Mouse (Mus musculus) MN1 (cell line): ENCODE data around the gene Mapk9.
"Not testable (repeated sequence)": the region's sequence is repeated elsewhere in the genome, so short reads cannot be mapped to it uniquely, and the experiment has no call there.

ENCODE experiments used
- DNase-seq: peaks from one replicate; pipeline ENCODE4 v3.0.0-alpha.2; 2016; ENCODE audit warnings: low spot score

The Mapk9 gene

GRCm38 (mm10) chr11:49846401-49847070 is at the start of gene Mapk9:
Gene Mapk9, plus strand, starts transcription at chr11:49846751.
- DNase-seq: peak; percentile 100

GRCm38 (mm10) chr11:49798931-49799330 is 47.6 kb upstream of the Mapk9 start:
- no peak for DNase-seq

DNA sequence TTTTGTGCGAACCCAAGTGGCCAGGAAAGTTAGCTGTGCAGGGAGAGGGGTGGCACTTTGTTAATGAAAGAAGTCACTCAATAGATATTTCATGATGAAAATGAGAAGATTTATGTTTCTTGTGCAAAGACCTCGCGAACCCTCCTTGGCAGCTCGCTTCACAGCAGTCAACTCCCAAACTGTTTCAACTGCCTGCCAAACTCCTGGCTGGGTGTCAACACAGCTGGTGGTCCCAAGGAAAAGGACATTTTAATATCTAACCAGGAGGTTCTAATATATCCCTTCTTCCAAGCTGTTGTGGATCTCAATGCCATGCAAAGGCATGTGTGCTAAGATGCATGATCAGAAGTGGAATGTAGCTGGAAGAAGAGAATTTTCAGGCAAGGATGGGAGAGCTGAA is 45.0 kb upstream of the Mapk9 start:
- DNase-seq: no peak

DNA sequence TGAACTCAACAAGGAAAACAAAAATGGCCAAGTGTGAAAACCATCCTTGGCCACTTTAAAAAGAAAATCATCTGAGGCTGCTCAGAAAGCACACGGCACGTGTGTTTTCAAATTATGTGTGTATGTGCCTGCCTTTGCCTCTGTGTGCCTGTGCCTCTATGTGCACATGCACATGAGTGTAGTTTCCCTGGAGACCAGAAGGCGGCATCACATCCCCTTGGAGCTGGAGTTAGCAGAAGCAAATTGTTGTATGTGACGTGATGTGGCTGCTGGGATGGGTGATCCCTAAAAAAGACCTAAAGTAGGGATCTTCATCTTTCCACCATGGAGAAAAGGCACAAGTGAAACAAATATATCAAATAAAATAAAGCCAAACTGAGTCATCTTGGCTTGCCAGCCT is 42.8 kb upstream of the Mapk9 start:
- no peak for DNase-seq

- DNase-seq: no peak
Observed at GRCm38 (mm10) chr11:49806218-49806617, 40.3 kb upstream of the Mapk9 start.

DNA sequence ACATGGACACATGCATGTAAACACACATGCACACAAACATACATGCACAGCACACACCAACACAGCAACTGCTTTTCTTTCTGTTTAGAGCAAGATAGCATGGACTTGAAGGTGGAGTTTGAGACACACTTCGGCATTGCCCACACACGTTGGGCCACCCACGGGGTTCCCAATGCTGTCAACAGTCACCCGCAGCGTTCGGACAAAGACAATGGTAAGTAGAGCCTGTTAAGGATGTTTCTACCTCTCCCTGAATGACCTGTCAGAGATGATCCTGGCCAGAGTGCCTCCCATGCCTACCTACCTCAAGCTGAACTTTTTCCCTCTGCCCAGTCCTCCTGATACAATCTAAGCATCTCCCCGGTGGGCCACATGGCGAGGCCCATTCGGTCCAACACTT is 37.6 kb upstream of the Mapk9 start:
- no peak for DNase-seq

DNA sequence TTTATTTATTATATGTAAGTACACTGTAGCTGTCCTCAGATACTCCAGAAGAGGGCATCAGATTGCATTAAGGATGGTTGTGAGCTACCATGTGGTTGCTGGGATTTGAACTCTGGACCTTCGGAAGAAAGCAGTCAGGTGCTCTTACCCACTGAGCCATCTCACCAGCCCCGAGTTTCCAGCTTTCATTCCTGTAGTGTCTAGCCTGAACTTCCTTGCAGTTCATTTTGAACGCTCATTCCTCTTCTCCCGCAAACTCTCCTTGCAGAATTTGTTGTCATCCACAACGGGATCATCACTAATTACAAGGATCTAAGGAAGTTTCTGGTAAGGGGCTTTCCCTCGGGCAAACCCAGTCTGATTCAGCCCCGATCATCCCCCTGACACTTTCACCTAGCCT is 35.9 kb upstream of the Mapk9 start:
- not testable (repeated sequence) for DNase-seq

- DNase-seq: peak; percentile 59
Observed at GRCm38 (mm10) chr11:49811099-49811541, 35.4 kb upstream of the Mapk9 start.

DNA sequence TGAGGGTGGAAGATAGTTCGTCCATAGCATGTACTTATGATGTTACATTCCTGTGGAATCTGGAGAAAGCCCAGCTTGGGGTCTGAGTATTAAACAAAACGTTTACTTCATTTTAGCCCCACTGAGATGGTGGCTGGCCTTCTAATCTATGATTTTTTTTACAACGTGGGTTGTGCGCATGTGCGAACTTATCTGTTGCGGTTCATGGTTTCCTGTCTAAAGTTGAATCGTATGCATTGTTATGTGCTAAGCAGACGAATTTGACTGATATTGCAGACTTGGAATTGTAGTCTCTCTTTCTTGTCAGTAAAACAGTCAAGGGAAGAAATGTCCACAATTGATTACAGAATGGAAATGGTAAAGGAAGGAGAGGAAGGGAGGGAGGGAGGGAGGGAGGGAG is 34.7 kb upstream of the Mapk9 start:
- no peak for DNase-seq

DNA sequence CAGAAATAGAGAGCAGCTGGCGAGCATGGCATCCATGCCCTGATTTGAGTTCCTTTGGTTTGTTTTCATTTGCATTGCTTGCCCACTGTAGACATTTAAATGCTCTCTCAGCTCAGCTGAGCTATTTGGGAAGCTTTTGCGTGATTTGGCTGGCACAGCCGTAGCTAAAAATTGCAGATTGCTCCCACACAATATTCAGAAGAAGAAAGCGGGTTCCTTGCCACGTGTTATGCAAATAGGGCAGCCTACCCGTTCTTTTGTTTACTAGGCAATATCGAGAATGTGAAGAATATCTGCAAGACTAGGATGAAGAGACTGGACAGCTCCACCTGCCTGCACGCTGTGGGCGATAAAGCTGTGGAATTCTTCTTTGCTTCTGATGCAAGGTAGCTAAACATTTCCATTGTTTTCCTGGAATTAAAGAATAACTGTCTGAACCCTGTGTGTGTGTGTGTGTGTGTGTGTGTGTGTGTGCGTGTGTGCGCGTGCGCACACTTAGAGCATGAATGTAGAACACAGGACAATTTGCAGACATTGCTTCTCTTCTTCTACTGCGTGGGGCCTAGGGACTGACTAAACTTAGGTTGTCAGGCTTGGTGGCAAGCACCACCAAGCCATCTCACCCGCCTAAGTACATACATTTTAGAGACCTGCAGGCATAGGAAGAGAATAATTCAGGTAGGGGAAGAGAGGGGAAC is 27.5 kb upstream of the Mapk9 start:
- no peak for DNase-seq

DNA sequence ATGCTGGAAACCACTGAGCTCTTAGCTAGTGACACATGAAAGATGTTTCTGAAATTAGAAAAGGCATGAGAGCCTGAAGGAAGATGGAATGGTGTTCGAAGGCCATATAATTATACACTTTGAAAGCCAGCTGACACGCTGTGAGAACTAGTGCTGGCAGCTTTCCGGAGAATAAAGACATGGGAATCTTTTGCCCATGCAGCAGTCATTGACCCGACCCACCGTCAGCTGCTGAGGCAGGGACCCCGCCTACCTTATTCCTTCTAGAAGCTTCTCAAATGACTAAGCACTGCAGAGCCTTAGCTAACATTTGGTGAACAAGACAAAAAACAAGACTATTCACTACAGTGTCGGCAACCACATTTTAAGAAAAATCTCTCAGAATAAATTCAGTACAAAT is 26.9 kb upstream of the Mapk9 start:
- DNase-seq: no peak

GRCm38 (mm10) chr11:49820928-49821327 is 25.6 kb upstream of the Mapk9 start:
- no peak for DNase-seq

DNA sequence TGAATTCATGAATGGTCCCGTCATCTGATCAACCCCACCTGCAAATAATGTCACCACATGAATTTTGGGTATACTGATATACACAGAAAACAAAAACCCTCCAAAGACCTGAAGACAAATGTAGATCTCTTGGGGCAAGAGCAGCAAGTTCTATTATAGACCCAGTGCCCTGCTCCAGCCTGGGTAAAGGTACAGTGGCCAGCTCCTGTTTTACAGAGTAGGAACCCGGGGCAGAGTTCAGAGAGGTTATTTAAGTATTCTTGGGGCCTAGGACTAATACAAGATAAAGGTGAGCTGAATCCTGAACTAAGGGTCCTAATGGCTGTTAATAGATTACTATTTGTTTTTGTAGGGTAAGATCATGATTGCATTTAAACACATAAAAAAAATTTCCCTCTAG is 25.0 kb upstream of the Mapk9 start:
- DNase-seq: no peak

DNA sequence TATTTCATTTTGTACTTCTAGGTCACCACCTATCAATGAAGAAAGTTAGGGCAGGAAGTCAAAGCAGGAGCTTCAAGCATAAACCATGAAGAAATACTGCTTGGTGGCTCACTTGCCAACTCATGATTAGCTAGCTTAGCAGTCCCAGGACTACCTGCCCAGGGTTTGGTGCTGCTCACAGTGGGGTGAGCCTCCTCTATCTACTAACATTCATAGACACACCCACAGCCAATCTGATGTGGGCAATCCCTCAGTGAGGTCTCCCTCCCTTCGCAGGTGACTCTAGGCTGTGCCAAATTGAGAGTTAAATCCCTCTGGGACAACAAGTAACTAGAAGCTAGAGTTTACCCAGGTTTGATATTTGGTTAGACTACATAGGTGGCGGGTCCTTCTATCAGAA is 24.2 kb upstream of the Mapk9 start:
- DNase-seq: no peak

DNA sequence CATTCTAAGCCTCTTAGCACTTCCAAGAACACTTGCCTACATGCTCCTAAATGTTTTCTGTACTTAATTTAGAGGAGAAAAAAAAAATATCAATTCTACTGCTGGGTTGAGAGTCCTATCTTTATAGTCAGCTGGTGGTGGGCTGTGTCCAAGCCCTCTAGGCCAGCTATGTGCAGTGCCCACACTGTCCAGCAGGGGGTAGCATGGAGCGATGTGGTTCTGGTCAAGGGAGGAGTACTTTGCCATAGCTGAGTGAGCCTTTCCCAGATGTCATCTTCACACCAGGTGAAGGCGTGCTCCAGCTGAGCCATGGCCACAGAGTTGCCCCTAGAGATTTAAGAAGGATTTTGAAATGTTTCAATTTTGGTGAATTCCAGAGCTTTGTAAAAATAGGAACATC is 21.7 kb upstream of the Mapk9 start:
- peak; percentile 57 for DNase-seq

GRCm38 (mm10) chr11:49827243-49827642 is 19.3 kb upstream of the Mapk9 start:
- no peak for DNase-seq

- DNase-seq: no peak
Observed at GRCm38 (mm10) chr11:49829176-49829745, 17.3 kb upstream of the Mapk9 start.

DNA sequence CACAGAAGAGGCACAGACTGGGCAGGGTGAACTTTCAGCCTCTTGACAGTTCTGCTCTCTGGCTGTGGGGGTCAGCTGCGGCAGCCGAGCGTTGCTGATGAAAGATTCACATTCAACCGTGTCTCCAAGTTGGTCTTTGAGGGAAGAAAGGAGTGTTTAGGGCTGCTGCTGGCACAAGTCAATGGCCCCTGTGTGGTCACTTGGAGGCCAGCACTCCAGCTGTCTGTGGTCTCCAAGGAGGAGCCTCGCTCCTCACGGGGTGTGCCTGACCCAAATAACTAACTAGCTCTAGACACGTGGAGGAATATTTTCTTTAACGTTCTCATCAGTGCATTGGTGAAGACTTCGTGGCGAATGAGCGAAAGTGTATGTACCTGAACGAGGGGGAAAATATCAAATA is 14.6 kb upstream of the Mapk9 start:
- no peak for DNase-seq

DNA sequence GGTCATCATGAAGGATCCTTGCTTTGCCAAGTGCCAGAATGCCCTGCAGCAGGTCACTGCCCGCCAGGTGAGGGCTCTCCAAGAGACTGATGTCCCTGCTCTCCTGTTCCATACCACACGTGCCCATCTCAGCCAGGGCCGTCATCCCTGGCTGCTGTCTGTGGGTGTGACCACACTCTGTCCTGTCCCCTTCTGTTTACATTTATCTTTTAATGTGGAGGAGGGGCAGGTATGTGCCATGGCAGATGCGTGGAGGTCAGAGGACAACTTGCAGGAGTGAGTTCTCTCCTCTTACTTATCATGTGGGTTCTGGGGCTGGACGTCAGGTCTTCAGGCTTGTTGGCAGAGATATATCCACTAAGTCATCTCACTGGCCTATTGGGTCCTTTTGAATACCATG is 13.6 kb upstream of the Mapk9 start:
- no peak for DNase-seq

GRCm38 (mm10) chr11:49834248-49834647 is 12.3 kb upstream of the Mapk9 start:
- DNase-seq: no peak

DNA sequence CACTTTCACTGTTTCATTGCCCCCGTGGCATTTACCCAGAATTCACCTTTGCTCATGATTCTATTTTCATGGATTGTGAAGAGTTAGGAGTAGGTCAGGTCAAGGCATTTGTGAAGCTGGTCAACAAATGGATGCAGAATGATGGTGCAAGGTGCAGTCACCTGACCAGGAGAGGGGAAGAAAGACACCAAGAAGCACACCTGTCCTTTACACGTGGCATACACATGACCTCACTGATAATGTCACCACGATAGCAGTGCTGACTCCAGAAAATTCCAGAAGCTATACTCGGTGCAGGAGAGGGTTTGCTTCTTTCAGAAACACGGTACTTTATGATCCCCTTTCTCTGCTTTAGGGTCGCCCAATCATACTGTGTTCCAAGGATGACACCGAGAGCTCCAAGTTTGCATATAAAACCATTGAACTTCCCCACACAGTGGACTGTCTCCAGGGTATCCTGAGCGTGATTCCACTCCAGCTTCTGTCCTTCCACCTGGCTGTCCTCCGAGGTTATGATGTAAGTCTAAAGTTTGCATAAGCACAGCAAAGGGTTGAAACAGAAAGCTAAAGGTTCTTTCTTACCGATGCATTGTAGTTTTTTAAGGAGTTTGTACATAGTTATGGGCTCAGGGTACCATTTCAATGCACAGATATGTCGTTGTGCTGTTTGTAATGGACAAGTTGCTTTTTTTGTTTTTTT is 11.1 kb upstream of the Mapk9 start:
- no peak for DNase-seq

DNA sequence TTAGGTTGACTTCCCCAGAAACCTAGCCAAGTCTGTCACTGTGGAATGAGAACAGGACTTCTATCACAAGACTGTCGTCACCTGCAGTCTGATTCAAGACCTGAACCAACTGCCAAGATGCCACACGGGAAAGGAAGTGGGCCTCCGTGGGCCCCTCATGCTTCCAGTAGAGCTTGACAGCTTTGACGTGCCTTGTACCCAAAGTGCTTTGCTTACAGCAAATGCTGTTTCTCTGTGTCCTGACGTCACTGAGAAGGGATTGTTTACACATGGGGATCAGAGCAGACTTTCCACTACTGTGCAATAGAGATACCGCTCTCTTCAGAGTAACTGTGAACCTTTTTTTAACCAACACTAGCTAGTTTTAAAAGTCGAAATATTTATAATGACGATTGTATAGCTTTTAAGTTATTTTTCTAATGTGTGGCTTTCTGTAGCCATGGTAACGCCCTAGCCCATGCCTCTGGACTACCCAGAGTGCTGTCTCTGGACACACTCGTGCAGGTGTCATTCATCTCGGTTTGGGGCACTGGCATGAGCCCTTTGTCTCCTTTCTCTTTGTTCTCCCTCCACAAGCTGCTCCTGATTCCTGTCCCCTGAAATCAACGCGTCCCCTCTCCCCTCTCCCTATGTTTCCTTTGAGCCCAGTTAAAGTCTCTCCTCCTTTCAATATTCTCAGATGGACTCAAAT is 8.7 kb upstream of the Mapk9 start:
- DNase-seq: no peak
